Comparison of ENCODE assay signal across 9 mouse cellular contexts in the genomic region with DNA sequence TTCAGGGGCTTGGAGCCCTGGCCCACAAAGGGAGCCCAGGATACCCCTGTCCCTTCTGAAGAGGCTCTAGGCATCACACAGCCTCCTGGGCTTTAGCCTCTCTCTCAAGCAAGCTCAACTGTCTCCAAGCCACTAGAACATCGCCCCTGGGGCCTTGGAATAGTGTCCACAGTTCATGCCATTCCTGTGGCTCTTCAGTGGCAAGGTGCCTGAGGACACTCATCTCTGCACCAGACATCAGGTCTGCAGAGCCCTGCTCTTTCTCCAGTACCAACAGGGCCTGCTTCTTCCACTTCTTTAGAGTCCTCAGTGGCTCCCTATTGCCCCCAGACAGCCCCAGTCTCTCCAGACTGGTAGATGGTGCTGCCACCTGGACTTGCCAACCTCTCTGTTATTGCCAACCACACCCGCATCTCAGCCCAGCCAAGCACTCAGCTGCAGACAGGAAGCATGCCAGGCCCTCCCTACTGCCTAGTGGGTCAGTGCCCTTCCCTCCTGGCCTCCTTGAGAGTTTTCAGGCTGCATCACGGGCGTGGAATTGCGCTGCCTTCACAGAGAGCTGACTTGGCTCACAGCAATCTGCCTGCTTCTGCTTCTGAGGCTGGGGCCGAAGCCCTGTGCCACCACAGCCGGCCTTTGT. TPM values are rescaled to one million over a fixed set of nuclear protein-coding genes. Genes with fewer than 3 reads are reported as not detected.
DNase-seq lines count a peak whose midpoint lies in the region; ATAC-seq and TF ChIP-seq lines count a peak whose summit lies in the region.
"Had no signal": no experiment of that assay in that cellular context is flagged by ENCODE, and none has a peak within 500 bp of the region (broad histone marks: within the 10 kb centered on the region; RNA-seq: fewer than 3 reads in every experiment).

No protein-coding gene starts in this region.

- no peak for TF ChIP-seq POLR2A in thymus, adult 2 months (IDR thresholded peaks at IDR 0.05; ENCODE audit: control insufficient read depth, extremely low read depth, insufficient read depth, low read length, poor library complexity)
- TF ChIP-seq POLR2A in small intestine, adult 2 months (IDR thresholded peaks at IDR 0.05; ENCODE audit: low read depth, low read length): no peak

- peaks cover 11% of the 10 kb centered on the region for H3K36me3 ChIP-seq in thymus, adult 2 months (ENCODE audit: control insufficient read depth, insufficient read depth, low read length)
- peaks cover 16% of the 10 kb centered on the region for H3K36me3 ChIP-seq in small intestine, adult 2 months (ENCODE audit: control insufficient read depth, insufficient read depth, low read length)
- H3K36me3 ChIP-seq in hindbrain, embryonic 16.5 days (ENCODE audit: control insufficient read depth, insufficient read depth, low read length): no peaks in the 10 kb centered on the region
- no peaks in the 10 kb centered on the region for H3K36me3 ChIP-seq in forebrain, embryonic 13.5 days (ENCODE audit: poor library complexity, severe bottlenecking)
- H3K36me3 ChIP-seq: heart, embryonic 15.5 days had no signal

- no peak overlapping the region for H3K9ac ChIP-seq in hindbrain, embryonic 16.5 days (ENCODE audit: low read depth, low read length)
- no peak overlapping the region for H3K9ac ChIP-seq in forebrain, embryonic 13.5 days
- H3K9ac ChIP-seq: heart, embryonic 15.5 days had no signal

- DNase-seq in gastrocnemius, adult 2 months: peak; percentile 81
- no peak for DNase-seq in gastrocnemius, adult 18-20 months (ENCODE audit: low spot score)
- peak; percentile 39 for DNase-seq in thymus, adult 2 months
- no peak for DNase-seq in thymus, postnatal 10 days (ENCODE audit: low spot score in 2 of 2)
- peak; percentile 44 for DNase-seq in induced T-regulatory cell, adult 2 months (ENCODE audit: low read depth)

- H3K27ac ChIP-seq in gastrocnemius, adult 2 months: peak overlapping the region; percentile 92
- peak overlapping the region; percentile 14; the same call in 1 of the 2 replicates for H3K27ac ChIP-seq in thymus, adult 2 months (ENCODE audit: control insufficient read depth, insufficient read depth, low read length)
- H3K27ac ChIP-seq in small intestine, adult 2 months (ENCODE audit: insufficient read depth, low read depth, low read length): peak overlapping the region; percentile 84
- H3K27ac ChIP-seq in hindbrain, embryonic 16.5 days (ENCODE audit: low read depth, low read length): no peak overlapping the region
- H3K27ac ChIP-seq in forebrain, embryonic 13.5 days: no peak overlapping the region
- H3K27ac ChIP-seq: heart, embryonic 15.5 days had no signal

- TF ChIP-seq CTCF in gastrocnemius, adult 2 months (IDR thresholded peaks at IDR 0.05): no peak
- 0 out of 2 replicates have a peak, but pooled peaks have one; percentile 8 for TF ChIP-seq CTCF in thymus, adult 2 months (IDR thresholded peaks at IDR 0.05; ENCODE audit: borderline replicate concordance, control insufficient read depth, extremely low read depth, insufficient read depth, low read length, poor library complexity)
- TF ChIP-seq CTCF in small intestine, adult 2 months (IDR thresholded peaks at IDR 0.05; ENCODE audit: extremely low read depth, insufficient read length, insufficient replicate concordance, low read depth, low read length): no peak

- H3K4me1 ChIP-seq in thymus, adult 2 months (replicated peaks; ENCODE audit: control insufficient read depth, insufficient read depth, low read length): peaks cover 79% of the 10 kb centered on the region
- peaks cover 54% of the 10 kb centered on the region for H3K4me1 ChIP-seq in small intestine, adult 2 months (ENCODE audit: control insufficient read depth, insufficient read depth, insufficient read length, low read length)
- H3K4me1 ChIP-seq in hindbrain, embryonic 16.5 days (ENCODE audit: control insufficient read depth, insufficient read depth, low read depth, low read length): 0 out of 2 replicates have a peak, but pooled peaks cover 4% of the 10 kb centered on the region
- H3K4me1 ChIP-seq in forebrain, embryonic 13.5 days: no peaks in the 10 kb centered on the region

- intact Hi-C loops in gastrocnemius, adult 2 months (cut with DNase I): no loop called here

- WGBS in thymus, adult 2 months: 66% methylated on average over 7 of the region's 7 CpGs
- 36% methylated on average over 7 of the region's 7 CpGs for WGBS in small intestine, adult 2 months
- WGBS in hindbrain, embryonic 16.5 days: 76% methylated on average over 7 of the region's 7 CpGs
- WGBS in forebrain, embryonic 13.5 days: 84% methylated on average over 7 of the region's 7 CpGs

- H3K4me2 ChIP-seq in hindbrain, embryonic 16.5 days (ENCODE audit: low read length): no peak overlapping the region
- H3K4me2 ChIP-seq in forebrain, embryonic 13.5 days: no peak overlapping the region
- H3K4me2 ChIP-seq: heart, embryonic 15.5 days had no signal

- no peaks in the 10 kb centered on the region for H3K27me3 ChIP-seq in thymus, adult 2 months (ENCODE audit: control insufficient read depth, insufficient read depth, low read length)
- no peaks in the 10 kb centered on the region for H3K27me3 ChIP-seq in small intestine, adult 2 months (ENCODE audit: control insufficient read depth, insufficient read depth, low read length)
- H3K27me3 ChIP-seq in hindbrain, embryonic 16.5 days (replicated peaks; ENCODE audit: control insufficient read depth, insufficient read depth, low read length): no peaks in the 10 kb centered on the region
- H3K27me3 ChIP-seq in forebrain, embryonic 13.5 days: no peaks in the 10 kb centered on the region
- H3K27me3 ChIP-seq: heart, embryonic 15.5 days had no signal

- H3K9me3 ChIP-seq in hindbrain, embryonic 16.5 days (ENCODE audit: control insufficient read depth, low read length): no peaks in the 10 kb centered on the region
- H3K9me3 ChIP-seq in forebrain, embryonic 13.5 days (replicated peaks): no peaks in the 10 kb centered on the region
- H3K9me3 ChIP-seq: heart, embryonic 15.5 days had no signal

- no peak for ATAC-seq in hindbrain, embryonic 16.5 days
- ATAC-seq in forebrain, embryonic 13.5 days: no peak

- peak overlapping the region; percentile 33 for H3K4me3 ChIP-seq in gastrocnemius, adult 2 months
- no peak overlapping the region for H3K4me3 ChIP-seq in thymus, adult 2 months (ENCODE audit: control insufficient read depth, insufficient read depth, low read length)
- no peak overlapping the region for H3K4me3 ChIP-seq in small intestine, adult 2 months (ENCODE audit: low read depth, low read length)
- no peak overlapping the region for H3K4me3 ChIP-seq in hindbrain, embryonic 16.5 days (ENCODE audit: low read length)
- H3K4me3 ChIP-seq in forebrain, embryonic 13.5 days: no peak overlapping the region
- H3K4me3 ChIP-seq: heart, embryonic 15.5 days had no signal

RNA-seq across cellular contexts. Expression of gene Il4ra, which starts 8.3 kb away (rescaled TPM):
- total RNA-seq in gastrocnemius, adult 2 months (2021): 1 to 10 TPM; 5.1 to 6.5 TPM
- total RNA-seq in gastrocnemius, adult 18-20 months (2021): 1 to 10 TPM; 4.7 to 5.2 TPM
- 141 and 189 TPM in 2 replicates for polyA plus RNA-seq in thymus, adult 2 months (2012; rRNA removed)
- polyA plus RNA-seq in small intestine, adult 2 months (2012; rRNA removed): 31.8 and 51.7 TPM in 2 replicates
- polyA plus RNA-seq in hindbrain, embryonic 16.5 days (2015; fragmentation: Nextera tagmentation; extraction: Ambion mirVana): 5.6 and 6.2 TPM in 2 replicates
- 1.8 and 2.0 TPM in 2 replicates for polyA plus RNA-seq in forebrain, embryonic 13.5 days (2015; fragmentation: Nextera tagmentation; extraction: Ambion mirVana)

RNA-seq across cellular contexts. Expression of gene Il21r, which starts 43.0 kb away (rescaled TPM):
- not detected for total RNA-seq in gastrocnemius, adult 2 months (2021)
- total RNA-seq in gastrocnemius, adult 18-20 months (2021): under 1 TPM in 1 of 2 experiments, not detected in 1; 0.09 TPM
- 177 and 188 TPM in 2 replicates for polyA plus RNA-seq in thymus, adult 2 months (2012; rRNA removed)
- polyA plus RNA-seq in small intestine, adult 2 months (2012; rRNA removed): 9.4 and 13.4 TPM in 2 replicates
- polyA plus RNA-seq in hindbrain, embryonic 16.5 days (2015; fragmentation: Nextera tagmentation; extraction: Ambion mirVana): 0.50 TPM in 2 replicates
- polyA plus RNA-seq in forebrain, embryonic 13.5 days (2015; fragmentation: Nextera tagmentation; extraction: Ambion mirVana): 0.24 and 0.26 TPM in 2 replicates

Comparison
In these comparisons a context has a peak if more than half of its experiments do, and no peak if none do; other contexts are left out.
1. DNase-seq: peak in gastrocnemius, adult 2 months (single experiment), thymus, adult 2 months (single experiment) and induced T-regulatory cell, adult 2 months (single experiment); none in gastrocnemius, adult 18-20 months (single experiment) and thymus, postnatal 10 days (0 of 2).
2. H3K27ac ChIP-seq: peak in gastrocnemius, adult 2 months (single experiment), thymus, adult 2 months (single experiment) and small intestine, adult 2 months (single experiment); none in hindbrain, embryonic 16.5 days (single experiment) and forebrain, embryonic 13.5 days (single experiment).
3. RNA of gene Il21r, which starts 43.0 kb away (polyA plus RNA-seq): 177 to 188 TPM in thymus, adult 2 months; 9.4 to 13.4 TPM in small intestine, adult 2 months, 0.50 TPM in hindbrain, embryonic 16.5 days and 0.24 to 0.26 TPM in forebrain, embryonic 13.5 days; every median in the first group is over 10 times any median in the second.